Mouse (Mus musculus) embryo, embryonic 10.5 days (tissue): ENCODE results near the gene Npas3.

Experiments
- DNase-seq: peaks from one replicate; pipeline ENCODE4 v3.0.0-alpha.2; 2015; ENCODE audit warnings: low spot score

Gene Npas3

DNA sequence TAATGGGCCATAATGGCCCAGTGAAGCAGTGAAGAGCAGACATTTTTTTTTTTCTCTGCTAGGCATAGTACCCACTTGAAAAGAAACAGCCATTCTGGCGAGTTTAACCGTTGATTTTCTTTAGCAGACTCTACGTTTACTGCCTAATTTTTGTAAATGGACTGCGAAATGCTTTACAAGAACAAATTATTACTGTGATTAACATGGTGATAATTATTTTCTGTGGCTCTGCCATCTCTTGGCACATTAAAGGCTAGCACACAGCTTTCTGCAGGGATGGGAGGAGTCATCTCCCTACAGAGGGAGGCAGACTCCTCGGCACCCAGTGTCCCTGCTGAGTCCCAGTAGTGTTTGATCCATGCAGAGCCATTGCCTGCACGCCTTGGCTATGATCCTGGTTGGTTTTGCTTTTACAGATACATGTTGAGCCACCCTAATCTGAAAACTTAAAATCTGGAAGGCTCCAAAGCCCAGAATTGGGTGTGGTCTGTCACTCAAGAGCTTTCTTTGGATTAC lies 341.0 kb downstream of the Npas3 start:
- no peak for DNase-seq

DNA sequence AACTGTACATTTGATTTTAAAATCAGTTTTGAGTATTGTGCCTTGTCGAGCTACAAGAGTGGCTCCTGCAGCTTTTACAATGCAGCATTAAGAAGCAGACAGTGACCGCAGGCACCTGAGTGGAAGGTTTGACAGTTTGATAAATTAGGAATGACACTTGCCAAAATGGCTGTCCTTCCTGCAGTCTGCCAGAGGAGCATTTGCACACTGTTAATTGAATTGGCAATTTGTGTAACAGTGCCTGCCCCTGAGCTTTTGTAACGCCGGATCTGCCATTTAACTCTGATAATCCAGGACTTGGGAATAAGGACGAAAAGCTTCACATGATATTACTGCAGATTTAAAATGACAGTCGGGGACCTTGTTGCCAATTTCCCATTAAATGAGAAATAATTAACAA lies 357.2 kb downstream of the Npas3 start:
- DNase-seq = no peak

DNA sequence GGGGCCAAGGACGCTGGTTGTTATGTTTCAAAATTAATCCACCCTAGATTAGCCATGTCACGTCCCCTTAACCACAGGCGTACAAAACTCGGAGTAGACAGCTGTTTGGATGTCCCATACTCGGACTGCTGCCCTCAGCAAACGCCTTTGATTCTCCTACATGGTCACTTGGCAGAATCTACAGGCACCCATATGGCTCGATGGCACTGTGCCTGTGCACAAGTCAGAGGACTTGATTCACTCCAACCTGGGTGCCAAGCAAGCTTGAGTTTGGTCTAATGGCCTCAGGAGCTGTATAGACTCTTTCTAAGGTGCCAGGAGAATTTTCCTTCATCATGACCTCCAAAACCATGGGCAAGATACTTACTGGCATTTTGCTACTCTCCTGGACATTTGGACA lies 363.6 kb downstream of the Npas3 start:
- DNase-seq = no peak

- no peak for DNase-seq
Measured at GRCm38 (mm10) chr12:53621271-53621670, 372.8 kb downstream of the Npas3 start.

GRCm38 (mm10) chr12:53623793-53624192 lies 375.3 kb downstream of the Npas3 start:
- peak; percentile 58 for DNase-seq

DNA sequence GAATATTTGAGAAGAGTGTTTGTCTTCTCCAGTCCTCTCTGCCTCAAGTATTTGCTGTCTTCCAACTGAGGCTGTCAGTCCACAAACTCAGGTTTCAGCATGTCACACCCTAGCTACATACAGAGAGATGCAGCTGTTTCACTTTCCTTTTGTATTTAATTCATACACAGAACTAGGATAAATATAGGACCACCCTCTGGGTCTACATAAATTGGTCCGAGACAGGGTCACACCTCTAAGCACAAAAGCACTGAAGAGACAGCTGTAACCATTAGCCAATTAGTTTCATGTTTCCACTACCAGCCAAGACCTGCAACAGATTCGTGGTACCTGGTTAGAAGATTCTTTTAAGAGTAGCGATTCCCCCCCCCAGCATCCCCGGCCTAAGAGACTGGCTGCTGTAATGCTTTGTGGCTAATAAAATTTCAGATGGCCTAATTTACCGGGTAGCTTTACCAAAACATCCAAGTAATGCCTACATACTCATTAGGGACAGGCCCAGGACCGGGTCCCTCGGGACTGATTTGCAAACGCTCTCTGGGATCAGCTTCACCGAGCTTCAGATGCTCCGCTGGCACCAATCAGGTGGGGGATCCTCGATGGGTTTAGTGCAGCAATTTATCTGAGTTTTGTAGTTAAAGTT lies 376.0 kb downstream of the Npas3 start:
- DNase-seq = peak; percentile 25

- no peak for DNase-seq
Measured at GRCm38 (mm10) chr12:53629483-53630120, 381.1 kb downstream of the Npas3 start.

GRCm38 (mm10) chr12:53630607-53631006 lies 382.1 kb downstream of the Npas3 start:
- DNase-seq = no peak

GRCm38 (mm10) chr12:53631315-53632106 lies 383.0 kb downstream of the Npas3 start:
- no peak for DNase-seq

GRCm38 (mm10) chr12:53638571-53638970 lies 390.1 kb downstream of the Npas3 start:
- no peak for DNase-seq

DNA sequence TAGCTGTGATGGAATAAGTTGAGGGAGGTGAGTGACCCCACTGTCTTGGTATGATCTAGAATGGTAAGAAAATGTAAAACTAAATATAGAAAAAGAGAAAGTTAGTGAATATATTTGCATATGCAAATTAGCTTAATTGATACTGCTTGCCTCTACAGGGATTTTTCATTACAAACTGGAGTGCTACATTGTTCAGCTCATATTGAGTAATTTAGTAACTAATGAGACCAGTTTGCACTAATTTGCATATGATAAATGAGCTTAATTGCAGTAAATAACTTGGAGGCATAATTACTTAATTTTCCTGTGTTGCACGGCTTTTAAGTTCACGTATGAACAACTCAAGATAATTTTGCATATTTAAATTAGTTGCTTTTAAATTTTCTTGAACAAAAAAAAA lies 398.8 kb downstream of the Npas3 start:
- DNase-seq = no peak

- no peak for DNase-seq
Measured at GRCm38 (mm10) chr12:53656301-53656700, 407.8 kb downstream of the Npas3 start.

- peak; percentile 75 for DNase-seq
Measured at GRCm38 (mm10) chr12:53664084-53664483, 415.6 kb downstream of the Npas3 start.

- no peak for DNase-seq
Measured at GRCm38 (mm10) chr12:53671846-53672245, 423.4 kb downstream of the Npas3 start.

DNA sequence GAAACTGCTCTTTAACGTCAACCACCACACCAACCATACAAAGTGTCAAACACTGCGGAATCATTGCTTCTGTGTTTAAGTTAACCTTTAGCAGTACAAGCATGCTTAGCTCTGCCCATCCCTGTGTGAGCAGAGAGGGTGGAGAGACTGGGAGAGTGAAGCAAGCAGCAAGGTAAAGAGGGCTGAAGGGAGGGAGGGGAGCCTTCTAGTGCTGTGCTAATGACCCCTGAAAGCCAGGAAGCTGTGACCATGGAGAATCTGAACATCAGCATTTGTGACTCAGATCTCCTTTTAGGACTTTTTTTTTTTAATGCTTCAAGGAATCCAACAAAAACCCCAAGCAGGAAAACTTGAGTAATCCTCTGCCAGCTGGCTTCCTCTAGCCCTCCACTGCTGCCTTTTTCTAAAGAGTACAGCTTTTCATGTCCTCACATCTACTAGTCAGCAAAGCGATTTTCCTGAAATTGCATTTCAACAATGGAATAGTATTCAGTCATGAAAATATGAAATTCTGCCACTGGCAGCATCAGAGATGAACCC lies 428.7 kb downstream of the Npas3 start:
- DNase-seq = no peak

- no peak for DNase-seq
Measured at GRCm38 (mm10) chr12:53678166-53678565, 429.7 kb downstream of the Npas3 start.

DNA sequence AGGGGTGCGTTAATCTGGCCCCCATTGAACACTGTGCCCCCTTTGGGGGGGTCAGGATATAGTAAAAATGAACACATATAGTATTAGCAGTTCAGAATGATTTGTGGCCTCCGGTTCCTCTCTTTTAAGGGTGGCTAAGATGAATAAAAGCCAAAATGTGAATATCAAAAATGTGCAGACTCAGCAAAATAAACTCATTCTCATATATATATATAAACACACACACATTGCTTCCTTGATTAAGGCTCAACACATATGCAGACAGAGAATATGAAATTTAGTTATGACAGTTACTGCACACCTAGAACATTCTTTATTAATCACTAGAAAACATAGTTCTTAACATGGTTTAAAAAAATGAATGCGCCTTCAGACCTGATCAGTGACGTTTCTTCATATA lies 430.7 kb downstream of the Npas3 start:
- no peak for DNase-seq

DNA sequence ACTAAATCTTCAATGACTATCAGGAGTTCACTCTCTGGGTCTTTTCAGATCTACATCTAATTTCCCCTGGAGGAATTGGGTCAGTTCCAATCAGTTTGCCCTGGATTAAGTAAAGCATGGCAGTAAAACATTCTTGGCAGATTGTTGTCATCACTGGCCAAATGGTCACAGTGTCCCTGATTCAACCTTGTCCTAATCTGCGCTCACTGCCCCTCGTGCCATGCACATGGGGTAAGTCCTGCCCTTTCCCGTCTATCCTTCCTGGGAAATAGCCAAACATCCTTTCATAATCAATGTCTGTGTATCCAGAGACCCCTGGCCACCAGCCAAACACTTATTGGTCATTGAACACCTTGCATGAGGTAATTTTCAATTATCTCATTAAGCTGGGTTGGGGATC lies 432.0 kb downstream of the Npas3 start:
- DNase-seq = no peak

GRCm38 (mm10) chr12:53682036-53682435 lies 433.6 kb downstream of the Npas3 start:
- DNase-seq = peak; percentile 51

GRCm38 (mm10) chr12:53692471-53692870 lies 444.0 kb downstream of the Npas3 start:
- DNase-seq = no peak

DNA sequence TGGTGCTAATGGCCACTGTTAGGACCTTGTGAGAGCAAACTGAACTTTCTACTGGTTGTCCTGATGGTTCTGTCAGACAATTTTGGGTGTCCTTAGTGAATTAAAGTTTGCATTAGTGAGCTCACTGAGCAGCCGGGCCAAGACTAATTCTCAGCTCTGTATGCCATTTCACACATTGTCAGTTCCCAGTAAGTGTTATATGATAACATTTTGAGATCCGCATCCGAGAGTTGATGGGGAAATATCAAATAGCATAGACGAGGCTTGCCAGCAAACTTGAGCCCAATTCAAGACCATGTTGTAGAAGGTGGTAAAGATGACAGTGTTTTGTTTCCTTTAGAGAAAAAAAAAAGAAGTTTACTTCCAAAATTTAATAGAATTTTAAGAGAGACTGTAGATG lies 445.9 kb downstream of the Npas3 start:
- DNase-seq = no peak

GRCm38 (mm10) chr12:53695324-53695723 lies 446.8 kb downstream of the Npas3 start:
- no peak for DNase-seq

GRCm38 (mm10) chr12:53697645-53698044 lies 449.2 kb downstream of the Npas3 start:
- DNase-seq = no peak
